Mouse (Mus musculus): ENCODE results near the gene Tmco5.

DNA sequence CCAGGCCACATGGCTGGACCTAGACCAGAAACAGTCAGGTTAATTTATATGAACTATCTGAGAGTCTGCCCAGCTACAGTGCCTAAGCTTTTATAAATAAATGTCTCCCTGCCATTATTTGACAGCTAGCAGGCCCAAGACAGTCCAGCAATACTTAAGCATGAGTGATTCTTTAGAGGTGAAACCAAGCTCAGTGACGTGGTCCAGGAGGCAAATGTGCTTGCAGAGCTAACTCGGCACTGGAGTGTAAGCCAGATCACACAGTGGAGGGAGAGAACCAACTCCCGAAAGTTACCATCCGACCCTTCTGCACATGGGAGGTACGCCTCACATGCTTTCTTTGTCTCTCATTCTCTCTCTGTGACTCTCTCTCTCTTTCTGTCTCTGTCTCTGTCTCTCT lies 46.7 kb downstream of the Tmco5 start:
- TF ChIP-seq CTCF (IDR thresholded peaks at IDR 0.05; ENCODE audit: borderline replicate concordance, extremely low read depth, insufficient read depth, insufficient read length) (no peak), POLR2A (IDR thresholded peaks at IDR 0.05; ENCODE audit: borderline replicate concordance, extremely low read depth, insufficient read depth, insufficient read length, poor library complexity, severe bottlenecking) (no peak)

Measured in brain, embryonic 14.5 days (tissue).